Mouse (Mus musculus): ENCODE measurements at regions not wholly inside any gene's neighbourhood (a gene's known extent, or its start where the extent isn't known, plus 50 kb on each side); places are given as distances from the start of the nearest gene placed in this dataset.

DNA sequence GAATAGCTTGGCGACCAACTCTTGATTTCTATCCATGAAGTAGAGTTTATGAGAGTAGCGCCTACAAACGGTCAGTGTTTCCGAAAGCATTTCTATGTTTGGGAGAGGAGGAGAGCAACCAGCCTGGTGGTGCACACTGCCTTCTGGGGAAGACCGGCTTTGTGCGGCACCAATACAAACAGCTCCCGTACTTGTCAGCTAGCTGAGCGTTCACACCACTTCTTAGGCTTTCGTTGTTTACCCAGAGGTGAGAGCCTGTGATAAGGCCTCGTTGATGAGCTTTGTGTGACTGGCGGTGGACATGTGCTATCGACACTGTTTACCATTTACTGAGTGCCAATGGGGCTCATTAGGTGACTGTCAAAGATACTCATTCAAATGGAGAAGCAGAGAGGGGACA is 162.0 kb downstream of the Chic2 start:
- Histone ChIP-seq H3K9me3 (replicated peaks) (no peaks in the 10 kb centered on the region), H3K4me3 (replicated peaks) (no peak overlapping the region), H3K4me1 (0 out of 2 replicates have a peak, but pooled peaks cover 8% of the 10 kb centered on the region), H3K36me3 (no peaks in the 10 kb centered on the region), H3K27ac (replicated peaks) (no peak overlapping the region), H3K9ac (replicated peaks) (no peak overlapping the region), H3K4me2 (no peak overlapping the region), H3K27me3 (replicated peaks) (no peaks in the 10 kb centered on the region)
- ATAC-seq (ENCODE audit: low FRiP score), result no peak
- 90% methylated on average over 12 of the region's 12 CpGs for WGBS

DNA sequence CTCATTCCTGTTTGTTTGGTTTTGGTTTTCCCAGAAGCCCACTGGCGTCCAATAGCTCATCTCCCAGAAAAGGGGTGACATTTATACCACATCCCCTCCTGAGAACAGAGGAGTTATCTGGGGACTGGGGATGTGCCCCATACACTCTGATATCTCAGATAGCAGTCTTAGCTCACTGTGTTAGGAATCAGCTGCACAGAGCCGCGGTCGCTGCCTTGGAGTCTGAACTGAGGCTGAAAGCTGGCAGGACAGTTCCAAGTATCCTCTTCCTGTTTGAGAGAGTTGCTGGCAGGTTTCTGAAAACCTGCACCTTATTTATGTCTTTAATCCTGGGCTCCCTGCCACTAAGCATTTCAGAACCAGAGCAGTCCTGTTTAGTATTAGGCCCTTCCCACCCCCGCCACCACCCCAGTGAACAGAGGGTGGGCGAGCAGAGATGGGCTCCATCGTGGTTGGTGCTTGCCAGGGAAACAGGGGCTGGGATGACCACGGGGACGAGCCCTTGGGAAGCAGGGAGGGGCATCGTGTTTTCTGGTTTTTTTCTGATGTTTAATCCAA is 163.8 kb downstream of the Chic2 start:
- Histone ChIP-seq H3K36me3 (no peaks in the 10 kb centered on the region), H3K4me1 (0 out of 2 replicates have a peak, but pooled peaks cover 12% of the 10 kb centered on the region), H3K4me3 (replicated peaks) (no peak overlapping the region), H3K27ac (replicated peaks) (0 out of 2 replicates have a peak overlapping the region, but pooled peaks have one; percentile 18), H3K9me3 (replicated peaks) (no peaks in the 10 kb centered on the region), H3K27me3 (replicated peaks) (no peaks in the 10 kb centered on the region), H3K4me2 (no peak overlapping the region), H3K9ac (replicated peaks) (no peak overlapping the region)
- ATAC-seq (ENCODE audit: low FRiP score), result peak; percentile 86
- WGBS, result 62% methylated on average over 10 of the region's 10 CpGs

DNA sequence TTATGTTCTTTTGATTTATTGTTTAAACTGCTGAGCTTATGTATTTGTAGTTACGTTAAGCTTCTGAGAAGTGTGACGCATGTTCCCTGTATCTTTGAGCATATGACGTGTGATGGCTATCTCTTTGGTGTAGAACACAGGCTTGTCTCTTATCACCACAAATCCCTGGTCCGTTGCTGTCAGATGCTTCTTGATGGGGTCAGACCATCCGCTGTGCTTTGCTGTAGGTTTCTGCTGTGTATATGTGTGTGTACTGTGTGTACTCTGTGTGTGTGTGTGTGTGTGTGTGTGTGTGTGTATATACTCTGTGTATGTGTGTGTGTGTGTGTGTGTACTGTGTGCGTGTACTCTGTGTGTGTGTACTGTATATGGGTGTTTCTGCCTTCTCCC is 164.5 kb downstream of the Chic2 start:
- H3K4me1 ChIP-seq, result 0 out of 2 replicates have a peak, but pooled peaks cover 12% of the 10 kb centered on the region
- no peak overlapping the region for H3K9ac ChIP-seq (replicated peaks)
- H3K27ac ChIP-seq (replicated peaks), result no peak overlapping the region
- WGBS, result 76% methylated on average over 6 of the region's 6 CpGs
- no peaks in the 10 kb centered on the region for H3K36me3 ChIP-seq
- H3K4me2 ChIP-seq, result no peak overlapping the region
- no peak overlapping the region for H3K4me3 ChIP-seq (replicated peaks)
- ATAC-seq (ENCODE audit: low FRiP score), result no peak
- H3K27me3 ChIP-seq (replicated peaks), result no peaks in the 10 kb centered on the region
- H3K9me3 ChIP-seq (replicated peaks), result no peaks in the 10 kb centered on the region

- H3K27ac ChIP-seq (replicated peaks), result no peak overlapping the region
- 0 out of 2 replicates have a peak, but pooled peaks cover 12% of the 10 kb centered on the region for H3K4me1 ChIP-seq
- ATAC-seq (ENCODE audit: low FRiP score), result no peak
- H3K9me3 ChIP-seq (replicated peaks), result no peaks in the 10 kb centered on the region
- no peak overlapping the region for H3K4me3 ChIP-seq (replicated peaks)
- no peak overlapping the region for H3K9ac ChIP-seq (replicated peaks)
- H3K27me3 ChIP-seq (replicated peaks), result no peaks in the 10 kb centered on the region
- no peaks in the 10 kb centered on the region for H3K36me3 ChIP-seq
- no peak overlapping the region for H3K4me2 ChIP-seq
- 63% methylated on average over 13 of the region's 13 CpGs for WGBS
These were observed 165.2 kb downstream of the Chic2 start for GRCm38 (mm10) chr5:74879098-74880047.

DNA sequence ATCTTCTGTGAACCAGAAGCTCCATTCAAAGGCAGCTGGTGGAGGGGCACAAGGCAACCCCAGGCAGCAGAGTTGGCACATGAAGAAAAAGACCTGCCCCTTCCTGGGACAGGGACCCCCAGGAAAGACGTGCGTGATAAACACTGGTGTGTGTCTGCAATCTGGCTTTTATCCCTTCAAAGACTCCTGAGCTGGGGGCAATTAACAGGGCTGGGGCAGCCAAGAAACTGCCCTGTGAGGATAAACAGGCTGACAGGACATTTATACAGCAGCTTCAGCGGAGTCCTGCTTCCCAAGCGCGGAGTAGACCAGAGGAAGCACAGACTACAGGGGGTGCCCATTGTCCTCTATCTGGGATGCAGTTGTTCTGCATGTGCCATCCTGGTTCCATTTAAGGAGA is 167.0 kb downstream of the Chic2 start:
- no peaks in the 10 kb centered on the region for H3K27me3 ChIP-seq (replicated peaks)
- no peaks in the 10 kb centered on the region for H3K36me3 ChIP-seq
- ATAC-seq (ENCODE audit: low FRiP score), result no peak
- no peaks in the 10 kb centered on the region for H3K9me3 ChIP-seq (replicated peaks)
- H3K4me2 ChIP-seq, result no peak overlapping the region
- no peak overlapping the region for H3K27ac ChIP-seq (replicated peaks)
- WGBS, result 23% methylated on average over 5 of the region's 5 CpGs
- H3K9ac ChIP-seq (replicated peaks), result no peak overlapping the region
- H3K4me3 ChIP-seq (replicated peaks), result no peak overlapping the region
- 0 out of 2 replicates have a peak, but pooled peaks cover 12% of the 10 kb centered on the region for H3K4me1 ChIP-seq

DNA sequence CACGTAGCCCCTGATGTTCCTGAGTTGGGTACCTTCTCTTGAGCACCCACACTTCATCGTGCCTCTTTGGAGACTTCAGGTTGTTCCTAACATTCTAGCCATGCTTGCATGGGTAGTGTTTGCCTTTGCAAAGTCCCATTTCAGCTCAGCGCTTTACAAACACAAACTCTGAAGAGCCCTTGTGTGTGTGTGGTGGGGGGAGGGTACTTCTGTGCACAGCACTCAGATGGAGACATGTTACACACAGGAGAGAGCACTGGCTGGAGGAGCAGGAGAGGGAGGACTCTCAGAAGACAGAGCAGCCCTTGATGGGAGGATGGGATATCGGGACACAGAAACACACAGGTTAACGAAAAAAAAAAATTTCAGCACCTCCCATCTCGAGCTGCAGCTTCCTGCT is 167.4 kb downstream of the Chic2 start:
- H3K27me3 ChIP-seq (replicated peaks), result no peaks in the 10 kb centered on the region
- 74% methylated on average over 6 of the region's 6 CpGs for WGBS
- no peaks in the 10 kb centered on the region for H3K9me3 ChIP-seq (replicated peaks)
- no peak overlapping the region for H3K27ac ChIP-seq (replicated peaks)
- no peaks in the 10 kb centered on the region for H3K36me3 ChIP-seq
- no peak overlapping the region for H3K4me2 ChIP-seq
- no peak overlapping the region for H3K9ac ChIP-seq (replicated peaks)
- no peak for ATAC-seq (ENCODE audit: low FRiP score)
- 0 out of 2 replicates have a peak, but pooled peaks cover 12% of the 10 kb centered on the region for H3K4me1 ChIP-seq
- H3K4me3 ChIP-seq (replicated peaks), result no peak overlapping the region

GRCm38 (mm10) chr5:74874691-74875090 is 169.9 kb downstream of the Chic2 start:
- H3K36me3 ChIP-seq, result no peaks in the 10 kb centered on the region
- no peak for ATAC-seq (ENCODE audit: low FRiP score)
- 0 out of 2 replicates have a peak, but pooled peaks cover 8% of the 10 kb centered on the region for H3K4me1 ChIP-seq
- no peak overlapping the region for H3K4me3 ChIP-seq (replicated peaks)
- no peak overlapping the region for H3K4me2 ChIP-seq
- no peak overlapping the region for H3K9ac ChIP-seq (replicated peaks)
- 83% methylated on average over 6 of the region's 6 CpGs for WGBS
- no peaks in the 10 kb centered on the region for H3K9me3 ChIP-seq (replicated peaks)
- no peak overlapping the region for H3K27ac ChIP-seq (replicated peaks)
- no peaks in the 10 kb centered on the region for H3K27me3 ChIP-seq (replicated peaks)

GRCm38 (mm10) chr5:74870615-74871014 is 167.9 kb upstream of the Lnx1 start:
- Histone ChIP-seq H3K36me3 (no peaks in the 10 kb centered on the region), H3K27me3 (replicated peaks) (no peaks in the 10 kb centered on the region), H3K4me3 (replicated peaks) (no peak overlapping the region), H3K4me2 (no peak overlapping the region), H3K4me1 (no peaks in the 10 kb centered on the region), H3K27ac (replicated peaks) (no peak overlapping the region), H3K9ac (replicated peaks) (no peak overlapping the region), H3K9me3 (replicated peaks) (no peaks in the 10 kb centered on the region)
- ATAC-seq (ENCODE audit: low FRiP score), result no peak
- WGBS, result 87% methylated on average over 12 of the region's 12 CpGs

- H3K4me1 ChIP-seq, result no peaks in the 10 kb centered on the region
- no peak overlapping the region for H3K4me3 ChIP-seq (replicated peaks)
- H3K4me2 ChIP-seq, result no peak overlapping the region
- no peaks in the 10 kb centered on the region for H3K9me3 ChIP-seq (replicated peaks)
- no peak overlapping the region for H3K9ac ChIP-seq (replicated peaks)
- H3K27ac ChIP-seq (replicated peaks), result no peak overlapping the region
- WGBS, result 85% methylated on average over 11 of the region's 11 CpGs
- no peaks in the 10 kb centered on the region for H3K27me3 ChIP-seq (replicated peaks)
- no peak for ATAC-seq (ENCODE audit: low FRiP score)
- H3K36me3 ChIP-seq, result no peaks in the 10 kb centered on the region
These were observed 164.5 kb upstream of the Lnx1 start for GRCm38 (mm10) chr5:74867113-74867785.

DNA sequence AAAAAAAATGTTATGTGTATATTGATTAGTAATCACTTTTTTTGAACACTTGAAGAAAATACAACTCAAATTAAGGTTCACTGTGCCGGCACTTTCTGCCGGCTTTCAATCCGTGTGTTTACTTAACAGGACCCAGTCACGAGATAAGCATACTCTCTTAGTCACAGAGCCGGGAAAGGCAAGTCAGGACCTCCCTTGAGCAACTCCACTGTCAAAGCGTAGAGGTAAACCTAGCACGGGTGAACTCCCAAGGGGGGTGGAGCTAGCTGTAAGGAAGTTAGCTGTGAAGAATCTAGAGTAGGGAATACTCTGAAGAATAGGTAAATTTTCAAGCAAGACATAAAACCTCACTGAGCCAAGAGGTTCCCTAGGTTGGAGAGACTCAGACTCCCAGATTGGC is 164.0 kb upstream of the Lnx1 start:
- H3K4me2 ChIP-seq, result no peak overlapping the region
- no peak overlapping the region for H3K4me3 ChIP-seq (replicated peaks)
- 84% methylated on average over 7 of the region's 7 CpGs for WGBS
- H3K36me3 ChIP-seq, result no peaks in the 10 kb centered on the region
- H3K27me3 ChIP-seq (replicated peaks), result no peaks in the 10 kb centered on the region
- no peaks in the 10 kb centered on the region for H3K4me1 ChIP-seq
- ATAC-seq (ENCODE audit: low FRiP score), result no peak
- no peak overlapping the region for H3K27ac ChIP-seq (replicated peaks)
- H3K9me3 ChIP-seq (replicated peaks), result no peaks in the 10 kb centered on the region
- no peak overlapping the region for H3K9ac ChIP-seq (replicated peaks)

DNA sequence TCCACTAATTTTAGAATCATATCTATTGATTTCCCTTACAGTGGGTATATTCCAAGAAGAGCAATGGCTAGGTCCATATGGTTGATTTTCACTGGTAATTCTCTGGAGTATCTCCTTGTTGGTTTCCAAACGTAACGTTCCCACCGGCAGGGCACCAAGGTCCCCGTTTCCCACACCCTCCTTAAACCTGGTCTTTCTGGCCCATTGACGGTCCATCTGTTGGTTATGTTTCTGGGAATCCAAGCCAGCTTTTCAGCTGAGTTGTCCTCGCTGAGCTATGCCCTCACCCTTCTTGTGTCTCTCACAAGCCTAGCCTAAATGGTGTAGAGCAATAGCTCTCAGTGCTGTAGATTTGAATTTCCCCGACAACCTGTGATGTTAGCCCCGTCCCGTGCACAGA is 162.7 kb upstream of the Lnx1 start:
- H3K9ac ChIP-seq (replicated peaks), result no peak overlapping the region

More for the DNA sequence above, 162.7 kb upstream of the Lnx1 start:
- WGBS, result 88% methylated on average over 9 of the region's 9 CpGs
- H3K4me2 ChIP-seq, result no peak overlapping the region
- no peaks in the 10 kb centered on the region for H3K9me3 ChIP-seq (replicated peaks)
- no peak for ATAC-seq (ENCODE audit: low FRiP score)
- no peak overlapping the region for H3K4me3 ChIP-seq (replicated peaks)
- no peaks in the 10 kb centered on the region for H3K36me3 ChIP-seq
- no peaks in the 10 kb centered on the region for H3K27me3 ChIP-seq (replicated peaks)
- H3K27ac ChIP-seq (replicated peaks), result no peak overlapping the region
- H3K4me1 ChIP-seq, result no peaks in the 10 kb centered on the region
